Mouse (Mus musculus) cerebellum, adult (tissue): ENCODE results near the gene Lin52.
A peak's percentile ranks its signal among the peaks of the same experiment; 100 is the strongest.

ENCODE experiments used
- ATAC-seq: cut with Nextera tagmentation; 2 replicates; pipeline ENCODE4 v1.9.2; 2017; ENCODE audit warnings: mild to moderate bottlenecking, moderate library complexity, mixed read lengths; ENCODE audit not compliant: insufficient number of reproducible peaks, low FRiP score, low TSS enrichment

The Lin52 gene

DNA sequence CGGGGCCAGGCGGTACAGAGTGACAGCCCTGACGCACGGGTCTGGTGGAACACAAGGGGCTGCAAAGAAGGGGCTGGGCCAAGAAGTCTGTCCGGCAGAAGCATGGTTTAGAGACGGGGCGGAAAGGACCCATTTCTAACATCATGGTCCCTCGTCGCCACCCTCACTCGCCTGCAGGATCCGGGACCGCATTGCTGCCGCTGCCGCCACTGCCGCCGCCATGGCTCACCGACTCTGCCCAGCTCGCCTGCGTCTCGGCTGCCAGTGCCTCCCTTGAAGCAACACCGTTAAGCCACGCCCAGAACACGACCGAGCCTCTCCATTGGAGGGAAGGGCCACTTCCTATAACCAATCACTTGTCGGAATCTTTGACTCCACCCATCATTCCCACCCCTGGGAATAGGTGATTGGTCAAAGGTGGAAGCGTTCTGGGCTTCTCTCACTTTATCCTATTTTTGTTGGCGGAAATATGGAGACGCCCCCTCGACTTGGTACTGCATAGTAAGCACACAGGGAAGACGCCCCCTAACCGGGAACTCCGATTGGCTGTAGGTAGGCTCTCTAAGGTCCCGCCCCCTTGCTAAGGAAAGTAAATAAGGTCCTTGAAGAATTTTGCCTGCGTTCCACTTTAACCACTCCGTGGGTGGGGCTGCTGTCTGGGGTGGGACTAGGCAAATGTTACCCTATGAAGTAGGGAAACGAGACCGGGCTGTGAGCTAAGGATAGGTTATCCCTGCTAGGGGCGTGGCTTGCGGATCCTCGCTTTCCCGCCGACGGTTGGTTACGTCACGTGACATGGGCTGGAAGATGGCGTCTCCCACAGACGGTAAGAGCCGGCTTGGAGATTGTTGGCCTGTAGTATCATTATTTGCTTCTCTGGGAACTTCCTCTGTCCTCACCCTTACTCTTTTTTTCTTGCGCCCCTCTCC lies at the start of gene Lin52, which contains the start of gene Aldh6a1:
Gene Lin52, plus strand, starts transcription at position 705 of the 929 bp plus-strand sequence.
Gene Aldh6a1, minus strand, starts transcription at position 287 of the 929 bp plus-strand sequence.
- peak; percentile 95 for ATAC-seq

GRCm38 (mm10) chr12:84402923-84403322 lies 48.3 kb upstream of the Lin52 start:
- ATAC-seq: no peak

DNA sequence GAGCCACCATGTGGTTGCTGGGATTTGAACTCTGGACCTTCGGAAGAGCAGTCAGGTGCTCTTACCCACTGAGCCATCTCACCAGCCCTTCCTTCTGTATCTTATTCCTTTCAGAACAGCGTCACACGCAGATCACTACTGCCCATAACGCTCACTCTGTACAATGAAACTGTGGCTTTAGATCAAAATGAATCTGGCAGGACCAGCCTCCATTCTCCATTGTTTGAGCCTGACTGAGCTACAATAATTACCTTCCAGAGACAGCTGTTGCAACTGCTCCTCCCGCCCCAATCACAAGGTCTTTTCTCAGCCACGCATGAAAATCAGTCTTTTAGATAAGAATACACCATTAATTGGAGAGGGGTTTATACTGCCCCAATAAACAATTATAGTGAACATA lies 46.7 kb upstream of the Lin52 start:
- ATAC-seq: no peak

GRCm38 (mm10) chr12:84407259-84407658 lies 44.0 kb upstream of the Lin52 start:
- no peak for ATAC-seq

DNA sequence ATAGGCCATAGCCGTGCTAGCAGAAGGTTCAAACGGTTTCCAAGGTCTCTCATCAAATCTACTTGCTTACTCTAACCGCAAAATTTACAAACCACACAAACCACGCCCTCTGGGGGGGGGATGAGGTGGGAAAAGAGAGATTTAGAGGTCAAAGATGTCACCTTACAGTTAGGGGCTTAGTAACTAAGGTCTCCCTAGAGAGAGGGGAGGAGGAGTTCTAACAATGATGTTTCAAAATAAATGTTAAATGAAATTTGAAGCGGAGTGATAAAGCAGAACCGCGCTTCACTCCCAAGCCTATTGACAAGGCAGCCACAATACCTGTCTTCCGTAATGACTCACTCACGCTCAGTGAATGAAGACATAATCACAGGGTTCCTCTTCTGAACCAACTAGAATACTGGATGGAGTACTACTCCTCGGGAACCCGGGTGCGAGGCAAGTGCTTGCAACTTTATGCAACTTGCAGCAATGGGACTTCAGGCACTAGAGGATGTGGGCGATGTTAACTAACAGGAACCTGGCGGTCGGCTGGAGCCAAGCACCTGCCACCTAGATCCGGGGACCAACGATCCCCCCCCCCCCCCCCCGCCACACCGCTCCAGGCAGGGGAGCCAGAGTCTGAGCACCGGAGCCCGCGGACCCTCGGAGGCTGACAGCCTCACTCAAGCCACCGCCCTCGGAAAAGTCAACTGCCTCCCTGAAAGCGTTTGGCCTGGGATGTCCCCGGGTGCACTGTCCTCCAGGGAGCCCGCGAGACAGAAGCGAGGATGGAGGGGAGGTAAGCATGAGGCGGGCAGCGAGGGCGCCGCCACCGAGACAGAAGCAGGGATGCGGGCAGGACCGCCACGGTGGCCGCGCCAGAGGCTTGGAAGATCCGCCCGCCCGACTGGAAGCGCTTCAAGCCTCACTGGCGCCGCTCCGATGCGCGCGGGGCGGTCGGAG lies 43.1 kb upstream of the Lin52 start:
- ATAC-seq: peak; percentile 64

DNA sequence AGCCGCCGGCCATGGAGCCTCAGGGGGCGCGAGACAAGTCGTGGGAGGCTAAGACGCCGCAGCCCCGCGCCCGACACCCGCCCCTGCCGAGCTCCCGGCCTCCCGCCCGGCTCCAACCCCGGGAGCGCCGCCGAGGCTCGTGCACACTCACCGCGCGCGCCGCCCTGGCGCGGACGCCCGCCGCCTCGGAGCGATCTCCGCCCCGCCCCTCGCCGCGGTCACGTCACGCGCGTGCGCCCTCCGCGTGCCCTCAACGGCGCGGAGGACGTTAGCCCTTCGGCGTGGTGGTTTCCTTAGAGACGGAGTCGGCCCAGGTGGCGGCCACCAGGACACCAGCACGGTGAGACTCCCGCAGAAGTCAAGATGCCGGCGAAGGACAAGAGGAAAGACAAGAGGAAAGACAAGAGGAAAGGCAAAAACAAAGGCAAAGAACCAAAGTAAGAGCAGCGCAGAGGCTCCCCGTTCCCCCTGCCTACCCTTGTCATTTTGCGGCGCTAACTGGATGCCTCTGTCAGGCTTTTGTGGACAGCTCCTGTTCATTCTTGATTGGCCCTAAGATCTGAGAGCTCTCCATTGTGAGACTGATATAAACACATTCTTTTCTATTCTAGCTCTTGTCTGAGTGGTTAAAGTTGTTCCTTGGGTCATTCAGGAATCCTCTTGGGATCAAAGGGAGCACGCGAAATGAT lies 42.3 kb upstream of the Lin52 start, which contains the start of the genes Entpd5 and Bbof1:
Gene Entpd5, minus strand, starts transcription at position 211 of the 689 bp plus-strand sequence.
Gene Bbof1, plus strand, starts transcription at position 253 of the 689 bp plus-strand sequence.
- ATAC-seq: peak; percentile 92

DNA sequence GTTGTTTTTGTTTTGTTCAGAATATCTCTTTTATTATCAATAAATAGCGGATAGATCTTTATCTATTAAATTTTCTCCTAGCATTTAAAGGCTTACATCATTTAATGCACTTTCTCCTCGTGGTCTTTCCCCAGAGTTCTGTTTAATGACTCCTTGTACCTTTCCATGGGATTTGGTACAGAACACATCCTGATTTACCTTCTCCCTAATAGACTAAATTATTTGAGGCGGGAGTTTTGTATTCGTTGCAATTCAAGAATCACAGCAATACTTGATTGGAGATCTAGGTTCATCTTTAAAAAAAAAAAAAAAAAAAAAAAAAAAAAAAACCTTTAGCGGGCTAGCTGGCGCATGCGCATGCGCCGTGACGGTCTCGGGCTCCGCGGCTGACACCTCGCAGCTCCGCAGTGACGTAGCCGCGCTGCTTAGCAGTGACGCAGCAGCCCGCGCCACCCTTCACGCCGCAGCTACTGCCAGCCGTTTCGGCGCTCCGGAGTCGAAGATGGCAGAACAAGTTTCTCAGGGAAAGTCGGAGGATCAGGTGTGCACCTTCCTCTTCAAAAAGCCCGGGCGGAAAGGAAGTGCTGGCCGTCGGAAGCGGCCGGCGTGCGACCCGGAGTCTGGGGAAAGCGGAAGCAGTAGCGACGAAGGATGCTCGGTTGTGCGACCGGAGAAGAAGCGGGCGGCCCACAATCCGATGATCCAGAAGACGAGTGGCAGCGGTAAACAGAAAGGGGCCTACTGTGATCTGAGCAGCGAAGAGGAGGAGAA lies 34.2 kb upstream of the Lin52 start, which contains the start of gene Rnf113a2:
Gene Rnf113a2, plus strand, starts transcription at position 363 of the 771 bp plus-strand sequence.
- peak; percentile 87 for ATAC-seq

- ATAC-seq: no peak
These were observed 33.7 kb upstream of the Lin52 start for GRCm38 (mm10) chr12:84417605-84417922.

DNA sequence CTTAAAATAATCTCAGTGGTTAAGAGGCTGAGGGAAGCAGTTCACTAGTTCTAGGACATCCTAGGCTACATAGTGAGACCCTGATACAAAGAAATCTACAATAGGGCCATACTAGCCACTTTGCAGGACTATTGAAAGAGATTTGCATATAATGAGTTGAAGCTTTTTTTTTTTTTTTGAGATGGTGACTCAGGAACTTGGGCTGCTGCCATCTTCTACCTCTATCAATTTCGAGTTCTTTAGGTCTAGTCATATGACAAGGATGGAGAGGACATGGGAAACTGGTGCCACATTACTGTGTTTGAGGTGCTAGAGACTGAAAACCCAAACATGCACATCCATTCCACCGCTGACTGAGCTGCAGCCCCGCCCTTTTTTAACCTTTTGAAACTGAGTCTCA lies 27.2 kb upstream of the Lin52 start:
- no peak for ATAC-seq

GRCm38 (mm10) chr12:84429825-84430224 lies 21.4 kb upstream of the Lin52 start:
- no peak for ATAC-seq

DNA sequence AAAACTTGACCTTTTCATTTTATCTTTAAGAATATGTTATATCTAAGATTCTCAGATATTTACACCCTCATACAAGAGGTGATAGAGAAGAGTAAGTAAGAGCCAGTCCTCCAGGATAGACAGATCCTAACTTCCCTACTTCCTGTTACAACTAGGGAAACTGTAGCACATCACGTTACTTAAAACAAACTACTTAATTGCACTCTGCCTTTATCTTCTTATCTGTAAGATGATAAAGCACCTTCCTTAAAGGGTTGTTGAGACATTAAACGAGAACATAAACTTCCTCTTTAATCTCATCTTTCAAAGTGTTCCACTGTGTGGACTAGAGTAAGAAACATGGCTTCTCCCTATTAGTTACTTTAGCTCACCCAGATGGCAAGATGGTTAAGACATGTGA lies 12.5 kb upstream of the Lin52 start:
- ATAC-seq: no peak

- no peak for ATAC-seq
These were observed 8.7 kb upstream of the Lin52 start for GRCm38 (mm10) chr12:84442526-84442925.

GRCm38 (mm10) chr12:84447386-84447785 lies 3.8 kb upstream of the Lin52 start:
- no peak for ATAC-seq

GRCm38 (mm10) chr12:84448181-84448580 lies 3.0 kb upstream of the Lin52 start:
- no peak for ATAC-seq

DNA sequence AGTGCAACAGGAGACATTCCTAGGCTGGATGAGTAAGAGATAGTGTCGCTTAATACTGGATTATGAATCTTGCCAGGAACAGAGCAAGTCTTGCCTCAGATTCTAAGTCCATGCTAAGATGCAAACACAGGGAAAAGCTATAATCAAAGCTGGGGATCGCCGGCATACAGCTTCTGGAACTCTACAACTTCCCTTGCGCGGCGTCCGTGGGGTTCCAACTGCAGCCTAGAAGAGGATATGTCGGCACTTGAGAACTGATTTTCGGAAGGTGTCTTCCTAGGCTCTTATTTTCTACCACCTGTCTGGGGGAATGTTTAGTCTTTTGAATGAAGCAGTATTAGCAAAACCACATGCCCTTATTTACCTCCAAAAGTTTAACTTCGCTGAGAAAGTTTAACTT lies 1.3 kb upstream of the Lin52 start:
- ATAC-seq: no peak

GRCm38 (mm10) chr12:84450351-84450717 lies 888 bp upstream of the Lin52 start:
- ATAC-seq: 0 out of 2 replicates have a peak, but pooled peaks have one; percentile 6

GRCm38 (mm10) chr12:84451801-84452200 lies 579 bp downstream of the Lin52 start:
- no peak for ATAC-seq

- ATAC-seq: no peak
These were observed 5.7 kb downstream of the Lin52 start for GRCm38 (mm10) chr12:84456911-84457310.

GRCm38 (mm10) chr12:84459845-84460244 lies 8.6 kb downstream of the Lin52 start:
- ATAC-seq: no peak
